In the genomic region with DNA sequence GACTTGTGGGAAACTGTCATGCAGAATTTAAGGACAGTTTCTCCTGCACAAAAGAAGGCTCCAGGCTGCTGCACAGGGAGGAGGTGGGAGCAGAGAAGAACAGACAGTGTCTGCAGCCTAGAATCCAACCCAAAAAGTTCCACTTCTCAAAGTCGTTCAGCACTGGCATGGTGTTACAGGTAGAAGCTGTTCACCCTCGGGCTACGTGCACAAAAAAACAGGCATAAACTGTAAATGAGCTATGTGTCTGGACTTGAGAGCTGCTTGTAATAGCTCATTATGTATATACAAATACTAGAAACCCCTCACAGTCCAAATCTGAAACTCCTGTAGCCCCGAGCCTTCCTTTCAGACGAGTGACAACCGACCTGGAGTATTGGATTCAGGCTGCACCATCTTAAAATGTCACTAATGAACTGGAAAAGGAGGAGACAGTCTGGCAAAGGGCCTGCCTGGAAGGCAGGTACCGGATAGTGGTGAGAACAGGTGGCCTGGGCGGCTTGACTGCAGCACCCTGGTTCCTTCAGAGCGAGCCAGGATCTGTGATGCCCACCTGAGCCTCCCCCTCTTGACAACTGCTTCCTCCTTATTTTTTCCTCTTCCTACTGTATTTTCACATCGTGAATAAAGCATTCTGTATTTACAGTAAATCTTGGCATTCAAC, we compare ENCODE assay signal across 12 mouse cellular contexts. TPM values are rescaled to one million over a fixed set of nuclear protein-coding genes. Genes with fewer than 3 reads are reported as not detected.
DNase-seq lines count a peak whose midpoint lies in the region; ATAC-seq lines count a peak whose summit lies in the region.
"Had no signal": no experiment of that assay in that cellular context is flagged by ENCODE, and none has a peak within 500 bp of the region (broad histone marks: within the 10 kb centered on the region; RNA-seq: fewer than 3 reads in every experiment).

No protein-coding gene starts in this region.

- no peaks in the 10 kb centered on the region for H3K36me3 ChIP-seq in midbrain, embryonic 13.5 days
- H3K36me3 ChIP-seq in midbrain, embryonic 10.5 days: no peaks in the 10 kb centered on the region
- no peaks in the 10 kb centered on the region for H3K36me3 ChIP-seq in limb, embryonic 11.5 days (ENCODE audit: control insufficient read depth, insufficient read depth, low read length)
- H3K36me3 ChIP-seq in neural tube, embryonic 15.5 days: peaks cover 3% of the 10 kb centered on the region; the same call in 1 of the 2 replicates

- H3K9ac ChIP-seq in midbrain, embryonic 13.5 days (replicated peaks): no peak overlapping the region; the same call in 1 of the 2 replicates
- no peak overlapping the region for H3K9ac ChIP-seq in limb, embryonic 11.5 days (ENCODE audit: low read length)
- H3K9ac ChIP-seq in neural tube, embryonic 15.5 days (replicated peaks): no peak overlapping the region
- H3K9ac ChIP-seq: liver, postnatal 0 days had no signal

- no peak overlapping the region for H3K27ac ChIP-seq in midbrain, embryonic 13.5 days
- no peak overlapping the region for H3K27ac ChIP-seq in midbrain, embryonic 10.5 days (replicated peaks)
- peak overlapping the region; percentile 14; the same call in 1 of the 2 replicates for H3K27ac ChIP-seq in limb, embryonic 11.5 days (replicated peaks; ENCODE audit: low read depth, low read length)
- no peak overlapping the region for H3K27ac ChIP-seq in neural tube, embryonic 15.5 days (replicated peaks)

- ATAC-seq in cerebellum, adult (ENCODE audit: insufficient number of reproducible peaks, low FRiP score, low TSS enrichment): peak; percentile 74; the same call in 1 of the 2 replicates
- ATAC-seq in midbrain, embryonic 13.5 days: no peak
- ATAC-seq in limb, embryonic 11.5 days (ENCODE audit: insufficient number of reproducible peaks, low FRiP score, low TSS enrichment, low read depth): no peak
- ATAC-seq in neural tube, embryonic 15.5 days (ENCODE audit: low FRiP score): peak; percentile 26; the same call in 1 of the 2 replicates
- ATAC-seq: liver, postnatal 0 days had no signal

- no peak overlapping the region for H3K4me3 ChIP-seq in midbrain, embryonic 13.5 days (replicated peaks)
- H3K4me3 ChIP-seq in midbrain, embryonic 10.5 days: no peak overlapping the region
- no peak overlapping the region for H3K4me3 ChIP-seq in limb, embryonic 11.5 days (ENCODE audit: low read depth, low read length)
- H3K4me3 ChIP-seq in neural tube, embryonic 15.5 days (replicated peaks): no peak overlapping the region

- DNase-seq in cerebellum, postnatal 4 days (ENCODE audit: low spot score in 2 of 2): no peak
- DNase-seq in midbrain, embryonic 10.5 days (ENCODE audit: low spot score): no peak
- DNase-seq in limb, embryonic 11.5 days (ENCODE audit: low spot score): no peak
- no peak for DNase-seq in gastrocnemius, postnatal 10 days
- DNase-seq in left cerebral cortex, postnatal 14 days (ENCODE audit: low spot score in 2 of 2): no peak
- DNase-seq: embryo, embryonic 11 days; kidney, postnatal 14 days; liver, postnatal 0 days; right cerebral cortex, adult 18-20 months had no signal

- H3K4me2 ChIP-seq in midbrain, embryonic 13.5 days (replicated peaks): 0 out of 2 replicates have a peak overlapping the region, but pooled peaks have one; percentile 5
- no peak overlapping the region for H3K4me2 ChIP-seq in limb, embryonic 11.5 days (ENCODE audit: low read depth, severe bottlenecking)
- no peak overlapping the region for H3K4me2 ChIP-seq in neural tube, embryonic 15.5 days

- no peaks in the 10 kb centered on the region for H3K9me3 ChIP-seq in midbrain, embryonic 13.5 days
- H3K9me3 ChIP-seq in midbrain, embryonic 10.5 days (replicated peaks): no peaks in the 10 kb centered on the region; the same call in 1 of the 2 replicates
- H3K9me3 ChIP-seq in limb, embryonic 11.5 days (ENCODE audit: control insufficient read depth, low read length): no peaks in the 10 kb centered on the region
- no peaks in the 10 kb centered on the region for H3K9me3 ChIP-seq in neural tube, embryonic 15.5 days (replicated peaks)

- 82% methylated on average over 10 of the region's 10 CpGs for WGBS in midbrain, embryonic 13.5 days
- 86% methylated on average over 10 of the region's 10 CpGs for WGBS in midbrain, embryonic 10.5 days
- 72% methylated on average over 10 of the region's 10 CpGs for WGBS in limb, embryonic 11.5 days
- 82% methylated on average over 10 of the region's 10 CpGs for WGBS in neural tube, embryonic 15.5 days

- intact Hi-C loops in left cerebral cortex, postnatal 14 days (cut with DNase I): no loop called here

- H3K27me3 ChIP-seq in midbrain, embryonic 13.5 days: no peaks in the 10 kb centered on the region
- no peaks in the 10 kb centered on the region for H3K27me3 ChIP-seq in midbrain, embryonic 10.5 days (ENCODE audit: low read depth, poor library complexity, severe bottlenecking)
- no peaks in the 10 kb centered on the region for H3K27me3 ChIP-seq in limb, embryonic 11.5 days (ENCODE audit: control insufficient read depth, insufficient read depth, low read length)
- no peaks in the 10 kb centered on the region for H3K27me3 ChIP-seq in neural tube, embryonic 15.5 days (replicated peaks)

- peaks cover 14% of the 10 kb centered on the region for H3K4me1 ChIP-seq in midbrain, embryonic 13.5 days (replicated peaks)
- H3K4me1 ChIP-seq in midbrain, embryonic 10.5 days: peaks cover 18% of the 10 kb centered on the region
- H3K4me1 ChIP-seq in limb, embryonic 11.5 days (ENCODE audit: control insufficient read depth, insufficient read depth, low read length): 0 out of 2 replicates have a peak, but pooled peaks cover 6% of the 10 kb centered on the region
- peaks cover 26% of the 10 kb centered on the region for H3K4me1 ChIP-seq in neural tube, embryonic 15.5 days

RNA-seq across cellular contexts. Expression of a gene that starts 41.2 kb away (rescaled TPM):
- 7.8 and 8.3 TPM in 2 replicates for polyA plus RNA-seq in midbrain, embryonic 13.5 days (2015; fragmentation: Nextera tagmentation; extraction: Ambion mirVana)
- polyA plus RNA-seq in midbrain, embryonic 10.5 days (2016; fragmentation: Nextera tagmentation; extraction: Ambion mirVana): 5.0 and 5.2 TPM in 2 replicates
- polyA plus RNA-seq in limb, embryonic 11.5 days (2014; fragmentation: Nextera tagmentation; extraction: Ambion mirVana): 10.0 and 10.2 TPM in 2 replicates
- 12.0 and 12.3 TPM in 2 replicates for polyA plus RNA-seq in neural tube, embryonic 15.5 days (2015; fragmentation: Nextera tagmentation; extraction: Ambion mirVana)
- total RNA-seq in gastrocnemius, postnatal 10 days (2021): 10 to 100 TPM; 13.4 to 16.6 TPM
- total RNA-seq in left cerebral cortex, postnatal 14 days (2021): 10 to 100 TPM; 36.2 to 38.4 TPM

Comparison
In these comparisons a context has a peak if more than half of its experiments do, and no peak if none do; other contexts are left out.
1. ATAC-seq: peak in cerebellum, adult (single experiment) and neural tube, embryonic 15.5 days (single experiment); none in midbrain, embryonic 13.5 days (single experiment) and limb, embryonic 11.5 days (single experiment).